Mouse (Mus musculus) Patski (cell line): ENCODE data around the gene A030005L19Rik. TPM values are rescaled to one million over a fixed set of nuclear protein-coding genes. Genes with fewer than 3 reads are reported as not detected.
"Not testable (repeated sequence)": the region's sequence is repeated elsewhere in the genome, so short reads cannot be mapped to it uniquely, and the experiment has no call there.

Experiments
- ATAC-seq: fragments of 100-300 bp; one replicate; pipeline ENCODE4 v1.8.0; 2021
- CTCF ChIA-PET: fragments of 350-600 bp; sonication (Branson Sonifier 250); formaldehyde crosslinking; loops from one replicate; lab custom pipeline; 2022; ENCODE audit warnings: inconsistent platforms; lab: Charles Lee
- POLR2A ChIA-PET: fragments of 350-600 bp; sonication (Branson Sonifier 250); formaldehyde crosslinking; loops from one replicate; lab custom pipeline; 2022; ENCODE audit warnings: antibody characterized with exemption, inconsistent platforms; lab: Charles Lee
- DNase-seq: peaks from one replicate; pipeline ENCODE4 v3.0.0-alpha.2; 2011; ENCODE audit warnings: low read depth, low spot score
- H3K27me3 ChIP-seq: fragments of 371-371 bp; one replicate; pipeline ENCODE4 v1.5.1; 2021
- CTCF ChIP-seq: fragments of 100-300 bp; IDR thresholded peaks from one replicate; pipeline ENCODE4 v1.5.1; 2021
- in situ Hi-C: fragments of 300-500 bp; cut with MboI; formaldehyde crosslinking; loops from 3 replicates; pipeline ENCODE4 v1.11.1; 2018; ENCODE audit warnings: low pct_unique_long_range_greater_than_20kb, mixed read lengths
- polyA plus RNA-seq: library from polyadenylated mRNA; unstranded; gene quantifications from one replicate; pipeline ENCODE4 v1.2.3, GENCODE M21; 2021

A030005L19Rik gene
- not detected for polyA plus RNA-seq

GRCm38 (mm10) chr1:82913025-82913424, at the start of gene A030005L19Rik:
TSS of gene A030005L19Rik (plus strand) at chr1:82913325.
- ATAC-seq: no peak
- POLR2A ChIA-PET: no interaction called here
- in situ Hi-C loops: no loop called here

GRCm38 (mm10) chr1:82870202-82870601, 42.9 kb upstream of the A030005L19Rik start:
- in situ Hi-C loops: no loop called here
- ATAC-seq: no peak
- no peak for TF ChIP-seq CTCF
- ChIA-PET POLR2A (no interaction called here), CTCF (no interaction called here)
- DNase-seq: no peak
- no peaks in the 10 kb centered on the region for H3K27me3 ChIP-seq

More at GRCm38 (mm10) chr1:82913025-82913424, at the start of gene A030005L19Rik:
- peak; percentile 29 for TF ChIP-seq CTCF
- CTCF ChIA-PET: no interaction called here
- H3K27me3 ChIP-seq: no peaks in the 10 kb centered on the region
- DNase-seq: no peak

GRCm38 (mm10) chr1:82879172-82879571, 34.0 kb upstream of the A030005L19Rik start:
- no peak for ATAC-seq
- TF ChIP-seq CTCF: no peak
- no peak for DNase-seq
- in situ Hi-C loops: no loop called here
- ChIA-PET POLR2A (no interaction called here), CTCF (interaction anchor here (1.6 to 2.6 kb wide), 5 partner anchors 12 to 17 kb away, joined by 4 to 10 read pairs (median 7); no protein-coding TSS in a partner anchor)
- no peaks in the 10 kb centered on the region for H3K27me3 ChIP-seq

- H3K27me3 ChIP-seq: no peaks in the 10 kb centered on the region
- in situ Hi-C loops: no loop called here
- ATAC-seq (no peak), DNase-seq (no peak)
- ChIA-PET POLR2A (no interaction called here), CTCF (interaction anchor here (1.9 to 2.6 kb wide), 2 partner anchors 13 to 18 kb away, joined by 7 to 9 read pairs; no protein-coding TSS in a partner anchor)
- no peak for TF ChIP-seq CTCF
Observed at GRCm38 (mm10) chr1:82880196-82880595, 32.9 kb upstream of the A030005L19Rik start.

- in situ Hi-C loops: no loop called here
- TF ChIP-seq CTCF: no peak
- ChIA-PET POLR2A (no interaction called here), CTCF (no interaction called here)
- DNase-seq: no peak
- no peaks in the 10 kb centered on the region for H3K27me3 ChIP-seq
- no peak for ATAC-seq
Observed at GRCm38 (mm10) chr1:82893269-82893668, 19.9 kb upstream of the A030005L19Rik start.

- DNase-seq (no peak), ATAC-seq (no peak)
- in situ Hi-C loops: no loop called here
- TF ChIP-seq CTCF: no peak
- ChIA-PET CTCF (no interaction called here), POLR2A (interaction anchor here (1.7 kb wide), 1 partner anchor 9 kb away, joined by 4 read pairs; no protein-coding TSS in a partner anchor)
- H3K27me3 ChIP-seq: no peaks in the 10 kb centered on the region
Observed at GRCm38 (mm10) chr1:82900567-82900966, 12.6 kb upstream of the A030005L19Rik start.

- no peak for DNase-seq
- CTCF ChIA-PET: no interaction called here
- no peak for TF ChIP-seq CTCF
- in situ Hi-C loops: no loop called here
- POLR2A ChIA-PET: interaction anchor here (0.6 to 1.7 kb wide), 3 partner anchors 10 to 182 kb away, joined by 3 to 4 read pairs (median 4); no protein-coding TSS in a partner anchor
- no peaks in the 10 kb centered on the region for H3K27me3 ChIP-seq
- no peak for ATAC-seq
Observed at GRCm38 (mm10) chr1:82901201-82901600, 11.9 kb upstream of the A030005L19Rik start.

GRCm38 (mm10) chr1:82905886-82906285, 7.2 kb upstream of the A030005L19Rik start:
- H3K27me3 ChIP-seq: no peaks in the 10 kb centered on the region
- CTCF ChIA-PET: interaction anchor here (0.8 to 1.4 kb wide), 2 partner anchors 14 to 82 kb away, joined by 3 to 4 read pairs; no protein-coding TSS in a partner anchor
- no peak for TF ChIP-seq CTCF
- DNase-seq (no peak), ATAC-seq (no peak)
- POLR2A ChIA-PET: no interaction called here
- in situ Hi-C loops: no loop called here

- in situ Hi-C loops, CTCF ChIA-PET, ATAC-seq, H3K27me3 ChIP-seq, DNase-seq, POLR2A ChIA-PET: not testable (repeated sequence)
Observed at GRCm38 (mm10) chr1:82913434-82913833, 309 bp downstream of the A030005L19Rik start.

- ChIA-PET POLR2A (no interaction called here), CTCF (interaction anchor here (1.4 kb wide), 1 partner anchor 63 kb away, joined by 3 read pairs; no protein-coding TSS in a partner anchor)
- DNase-seq: no peak
- in situ Hi-C loops: no loop called here
- peaks cover 2% of the 10 kb centered on the region for H3K27me3 ChIP-seq
- no peak for TF ChIP-seq CTCF
- ATAC-seq: no peak
Observed at GRCm38 (mm10) chr1:82924650-82925049, 11.5 kb downstream of the A030005L19Rik start, which contains the start of gene A030014E15Rik. TSS of gene A030014E15Rik (plus strand) at chr1:82924917.

- ATAC-seq, H3K27me3 ChIP-seq, DNase-seq, in situ Hi-C loops, CTCF ChIA-PET, POLR2A ChIA-PET: not testable (repeated sequence)
Observed at GRCm38 (mm10) chr1:82930558-82930957, 17.4 kb downstream of the A030005L19Rik start.

GRCm38 (mm10) chr1:82931326-82931725, 18.2 kb downstream of the A030005L19Rik start, which contains the start of gene Gm6217:
TSS of gene Gm6217 (minus strand) at chr1:82931399.
- DNase-seq, H3K27me3 ChIP-seq, ATAC-seq, CTCF ChIA-PET, POLR2A ChIA-PET, in situ Hi-C loops: not testable (repeated sequence)
